Mouse (Mus musculus): ENCODE results near the gene Pklr. TPM values are rescaled to one million over a fixed set of nuclear protein-coding genes. Genes with fewer than 3 reads are reported as not detected.

The Pklr gene
- polyA plus RNA-seq, 2 experiments = 0.14 to 0.50 TPM

DNA sequence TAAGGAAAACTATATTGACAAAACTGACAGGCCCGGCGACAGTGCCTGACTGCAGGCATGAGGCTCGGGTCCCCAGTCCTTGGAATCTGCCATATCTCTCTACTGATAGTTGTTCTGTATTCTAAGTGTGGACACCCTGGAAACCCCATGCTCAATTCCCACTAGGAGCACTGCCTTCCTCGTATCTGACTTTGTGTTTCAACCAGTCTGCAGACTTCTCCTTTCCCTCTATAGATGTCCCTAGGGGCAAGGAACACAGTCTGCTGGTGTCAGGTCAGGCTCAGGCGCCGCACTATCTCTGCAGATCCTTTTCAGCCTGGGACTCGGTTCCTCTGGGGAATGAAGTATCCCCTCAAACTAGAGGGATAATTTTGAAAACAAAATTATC is 2.9 kb upstream of the Pklr start:
- H3K4me2 ChIP-seq (replicated peaks; ENCODE audit: low read depth, low read length, severe bottlenecking) = no peak overlapping the region
- no peaks in the 10 kb centered on the region; the same call in 1 of the 2 replicates for H3K4me1 ChIP-seq (ENCODE audit: control insufficient read depth, insufficient read depth, low read length)
- H3K27ac ChIP-seq (replicated peaks; ENCODE audit: low read depth, low read length) = no peak overlapping the region
- 82% methylated on average over 7 of the region's 7 CpGs for WGBS
- no peak overlapping the region for H3K9ac ChIP-seq (ENCODE audit: low read depth, low read length, severe bottlenecking)
- H3K27me3 ChIP-seq (ENCODE audit: control insufficient read depth, insufficient read depth, low read length) = no peaks in the 10 kb centered on the region
- TF ChIP-seq POLR2A (IDR thresholded peaks at IDR 0.05; ENCODE audit: borderline replicate concordance, extremely low read depth, insufficient read depth, insufficient read length) = no peak
- no peaks in the 10 kb centered on the region for H3K9me3 ChIP-seq (ENCODE audit: control insufficient read depth, low read length)
- no peak overlapping the region for H3K4me3 ChIP-seq (replicated peaks; ENCODE audit: low read length)
- ATAC-seq (ENCODE audit: low FRiP score, low read depth) = no peak
- H3K36me3 ChIP-seq (ENCODE audit: control insufficient read depth, insufficient read depth, low read length) = no peaks in the 10 kb centered on the region
- DNase-seq (ENCODE audit: low spot score) = no peak

DNA sequence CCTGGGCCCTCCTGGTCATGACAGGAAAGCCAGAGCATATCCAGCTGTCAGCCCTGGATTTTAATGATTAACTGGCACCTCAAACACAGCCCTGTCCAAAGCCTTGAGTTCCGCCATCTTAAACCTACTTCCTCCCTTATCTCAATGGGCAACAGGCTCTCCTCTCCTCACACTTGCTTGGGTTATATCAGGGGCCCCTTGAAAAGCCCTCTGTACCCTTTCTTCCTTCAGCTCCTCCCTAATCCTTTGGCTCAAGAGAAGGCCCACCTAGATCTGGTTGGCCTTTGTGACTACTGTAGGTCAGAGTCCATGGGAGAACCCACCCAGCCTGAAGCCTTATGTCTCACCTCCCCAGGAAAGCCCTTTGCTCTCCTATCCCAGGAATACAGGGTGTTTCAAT is 2.2 kb upstream of the Pklr start:
- Histone ChIP-seq H3K27me3 (ENCODE audit: control insufficient read depth, insufficient read depth, low read length) (no peaks in the 10 kb centered on the region), H3K4me2 (replicated peaks; ENCODE audit: low read depth, low read length, severe bottlenecking) (no peak overlapping the region), H3K9ac (ENCODE audit: low read depth, low read length, severe bottlenecking) (no peak overlapping the region), H3K9me3 (ENCODE audit: control insufficient read depth, low read length) (no peaks in the 10 kb centered on the region), H3K36me3 (ENCODE audit: control insufficient read depth, insufficient read depth, low read length) (no peaks in the 10 kb centered on the region), H3K4me1 (ENCODE audit: control insufficient read depth, insufficient read depth, low read length) (no peaks in the 10 kb centered on the region; the same call in 1 of the 2 replicates), H3K4me3 (replicated peaks; ENCODE audit: low read length) (no peak overlapping the region), H3K27ac (replicated peaks; ENCODE audit: low read depth, low read length) (no peak overlapping the region)
- no peak for DNase-seq (ENCODE audit: low spot score)
- ATAC-seq (ENCODE audit: low FRiP score, low read depth) = no peak
- 78% methylated on average over 1 of the region's 1 CpGs for WGBS
- no peak for TF ChIP-seq POLR2A (IDR thresholded peaks at IDR 0.05; ENCODE audit: borderline replicate concordance, extremely low read depth, insufficient read depth, insufficient read length)

DNA sequence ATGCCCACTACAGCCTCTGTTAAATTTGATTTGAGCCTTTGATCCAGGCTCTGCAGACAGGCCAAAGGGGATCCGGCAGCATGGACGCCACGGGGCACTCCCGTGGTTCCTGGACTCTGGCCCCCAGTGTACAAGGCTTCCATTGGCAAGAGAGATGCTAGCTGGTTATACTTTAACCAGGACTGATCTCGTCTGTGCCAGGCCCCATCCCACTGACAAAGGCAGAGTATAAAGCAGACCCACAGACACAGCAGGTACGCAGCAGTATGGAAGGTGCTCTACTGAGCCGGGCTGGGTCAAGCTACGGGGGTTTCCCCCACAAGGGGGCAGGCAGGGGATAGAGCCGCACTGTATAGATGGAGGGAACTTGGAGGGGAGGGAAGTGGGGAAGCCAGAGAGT is 423 bp downstream of the Pklr start:
- Histone ChIP-seq H3K4me2 (replicated peaks; ENCODE audit: low read depth, low read length, severe bottlenecking) (no peak overlapping the region), H3K36me3 (ENCODE audit: control insufficient read depth, insufficient read depth, low read length) (no peaks in the 10 kb centered on the region), H3K27me3 (ENCODE audit: control insufficient read depth, insufficient read depth, low read length) (no peaks in the 10 kb centered on the region), H3K4me1 (ENCODE audit: control insufficient read depth, insufficient read depth, low read length) (no peaks in the 10 kb centered on the region; the same call in 1 of the 2 replicates), H3K4me3 (replicated peaks; ENCODE audit: low read length) (no peak overlapping the region), H3K9ac (ENCODE audit: low read depth, low read length, severe bottlenecking) (no peak overlapping the region), H3K27ac (replicated peaks; ENCODE audit: low read depth, low read length) (no peak overlapping the region), H3K9me3 (ENCODE audit: control insufficient read depth, low read length) (no peaks in the 10 kb centered on the region)
- DNase-seq (ENCODE audit: low spot score) = no peak
- WGBS = 47% methylated on average over 9 of the region's 9 CpGs
- ATAC-seq (ENCODE audit: low FRiP score, low read depth) = no peak
- TF ChIP-seq POLR2A (IDR thresholded peaks at IDR 0.05; ENCODE audit: borderline replicate concordance, extremely low read depth, insufficient read depth, insufficient read length) = no peak

DNA sequence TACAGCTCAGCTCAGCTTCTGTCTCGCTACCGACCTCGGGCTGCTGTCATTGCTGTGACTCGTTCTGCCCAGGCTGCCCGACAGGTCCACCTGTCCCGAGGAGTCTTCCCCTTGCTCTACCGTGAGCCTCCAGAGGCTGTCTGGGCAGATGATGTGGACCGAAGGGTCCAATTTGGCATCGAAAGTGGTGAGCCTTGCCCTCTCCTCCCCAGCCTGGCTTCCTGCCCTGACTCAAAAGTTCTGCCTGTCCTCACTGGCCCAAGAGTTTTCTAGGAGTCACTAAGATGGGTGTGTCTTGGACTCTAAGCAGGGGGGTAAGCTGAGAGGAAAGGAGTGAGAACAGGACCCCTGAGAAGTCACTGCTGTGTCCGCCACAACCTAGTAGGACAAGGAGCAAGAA is 8.9 kb downstream of the Pklr start:
- Histone ChIP-seq H3K9ac (ENCODE audit: low read depth, low read length, severe bottlenecking) (no peak overlapping the region), H3K4me3 (replicated peaks; ENCODE audit: low read length) (no peak overlapping the region), H3K9me3 (ENCODE audit: control insufficient read depth, low read length) (no peaks in the 10 kb centered on the region), H3K36me3 (ENCODE audit: control insufficient read depth, insufficient read depth, low read length) (no peaks in the 10 kb centered on the region), H3K4me1 (ENCODE audit: control insufficient read depth, insufficient read depth, low read length) (peaks cover 3% of the 10 kb centered on the region; the same call in 1 of the 2 replicates), H3K27me3 (ENCODE audit: control insufficient read depth, insufficient read depth, low read length) (peaks cover 2% of the 10 kb centered on the region; the same call in 1 of the 2 replicates), H3K27ac (replicated peaks; ENCODE audit: low read depth, low read length) (no peak overlapping the region), H3K4me2 (replicated peaks; ENCODE audit: low read depth, low read length, severe bottlenecking) (no peak overlapping the region)
- ATAC-seq (ENCODE audit: low FRiP score, low read depth) (no peak), DNase-seq (ENCODE audit: low spot score) (no peak)
- TF ChIP-seq POLR2A (IDR thresholded peaks at IDR 0.05; ENCODE audit: borderline replicate concordance, extremely low read depth, insufficient read depth, insufficient read length) = no peak
- WGBS = 63% methylated on average over 10 of the region's 10 CpGs

DNA sequence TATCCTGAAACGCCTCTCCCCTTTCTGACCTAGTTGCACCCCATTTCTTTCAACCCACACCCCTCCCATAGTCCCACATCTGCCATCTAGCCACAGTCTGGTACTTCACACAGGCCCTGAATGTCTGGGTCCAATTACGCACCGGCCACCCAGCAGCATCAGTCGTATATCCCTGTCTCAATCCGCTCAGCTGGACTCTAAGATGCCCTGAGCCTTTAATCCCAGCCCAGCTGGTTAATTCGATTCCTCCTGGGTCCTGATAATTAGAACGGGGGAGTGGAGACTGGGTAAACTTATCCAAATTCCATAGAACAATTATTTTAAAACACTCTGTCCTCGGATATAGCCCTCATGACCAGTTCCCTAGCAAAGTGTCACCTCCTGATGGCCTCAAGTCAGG is 9.6 kb downstream of the Pklr start:
- Histone ChIP-seq H3K27ac (replicated peaks; ENCODE audit: low read depth, low read length) (no peak overlapping the region), H3K4me3 (replicated peaks; ENCODE audit: low read length) (no peak overlapping the region), H3K4me2 (replicated peaks; ENCODE audit: low read depth, low read length, severe bottlenecking) (no peak overlapping the region), H3K9me3 (ENCODE audit: control insufficient read depth, low read length) (no peaks in the 10 kb centered on the region), H3K27me3 (ENCODE audit: control insufficient read depth, insufficient read depth, low read length) (peaks cover 8% of the 10 kb centered on the region; the same call in 1 of the 2 replicates), H3K9ac (ENCODE audit: low read depth, low read length, severe bottlenecking) (no peak overlapping the region), H3K36me3 (ENCODE audit: control insufficient read depth, insufficient read depth, low read length) (no peaks in the 10 kb centered on the region), H3K4me1 (ENCODE audit: control insufficient read depth, insufficient read depth, low read length) (peaks cover 3% of the 10 kb centered on the region; the same call in 1 of the 2 replicates)
- 25% methylated on average over 8 of the region's 8 CpGs for WGBS
- DNase-seq (ENCODE audit: low spot score) (no peak), ATAC-seq (ENCODE audit: low FRiP score, low read depth) (no peak)
- TF ChIP-seq POLR2A (IDR thresholded peaks at IDR 0.05; ENCODE audit: borderline replicate concordance, extremely low read depth, insufficient read depth, insufficient read length) = no peak

Measured in limb, embryonic 14.5 days (tissue).